Mouse (Mus musculus) hindbrain, postnatal 0 days (tissue): ENCODE measurements at regions not wholly inside any gene's neighbourhood (a gene's known extent, or its start where the extent isn't known, plus 50 kb on each side); places are given as distances from the start of the nearest gene placed in this dataset.

Experiments
- ATAC-seq: fragments of 200-750 bp; cut with Nextera tagmentation; 2 replicates; pipeline ENCODE4 v1.8.0; 2017; ENCODE audit warnings: mild to moderate bottlenecking, moderate TSS enrichment, moderate library complexity
- DNase-seq: peaks from one replicate; pipeline ENCODE4 v3.0.0-alpha.2; 2015; ENCODE audit warnings: low spot score
- H3K27ac ChIP-seq: fragments of 300-500 bp; sonication (generic); 2 replicates; pipeline ENCODE4 v1.5.1; 2014; ENCODE audit warnings: mild to moderate bottlenecking
- H3K27me3 ChIP-seq: fragments of 300-500 bp; sonication (generic); 2 replicates; pipeline ENCODE4 v1.6.1; 2014; ENCODE audit warnings: low read length, mixed read lengths; ENCODE audit not compliant: insufficient read depth
- H3K36me3 ChIP-seq: fragments of 300-500 bp; sonication (generic); 2 replicates; pipeline ENCODE4 v1.6.1; 2014; ENCODE audit warnings: low read length, mixed read lengths; ENCODE audit not compliant: insufficient read depth
- H3K4me1 ChIP-seq: fragments of 300-500 bp; sonication (generic); 2 replicates; pipeline ENCODE4 v1.6.1; 2014; ENCODE audit warnings: antibody characterized with exemption, low read length, mixed read lengths; ENCODE audit not compliant: insufficient read depth
- H3K4me2 ChIP-seq: fragments of 300-500 bp; sonication (generic); 2 replicates; pipeline ENCODE4 v1.6.1; 2014; ENCODE audit warnings: low read depth, mild to moderate bottlenecking, low read length, moderate library complexity, mixed read lengths
- H3K4me3 ChIP-seq: fragments of 300-500 bp; sonication (generic); 2 replicates; pipeline ENCODE4 v1.5.1; 2014; ENCODE audit warnings: low read length
- H3K9ac ChIP-seq: fragments of 300-500 bp; sonication (generic); replicated peaks from 2 replicates; pipeline ENCODE4 v1.6.1; 2014; ENCODE audit warnings: mild to moderate bottlenecking, low read length, moderate library complexity, mixed read lengths
- H3K9me3 ChIP-seq: fragments of 300-500 bp; sonication (generic); 2 replicates; pipeline ENCODE4 v1.6.1; 2016; ENCODE audit warnings: low read length, mixed read lengths
- CTCF ChIP-seq: IDR thresholded peaks from 2 replicates; pipeline ENCODE4 v1.5.1; 2016; ENCODE audit warnings: antibody characterized with exemption, control low read depth, low read depth

DNA sequence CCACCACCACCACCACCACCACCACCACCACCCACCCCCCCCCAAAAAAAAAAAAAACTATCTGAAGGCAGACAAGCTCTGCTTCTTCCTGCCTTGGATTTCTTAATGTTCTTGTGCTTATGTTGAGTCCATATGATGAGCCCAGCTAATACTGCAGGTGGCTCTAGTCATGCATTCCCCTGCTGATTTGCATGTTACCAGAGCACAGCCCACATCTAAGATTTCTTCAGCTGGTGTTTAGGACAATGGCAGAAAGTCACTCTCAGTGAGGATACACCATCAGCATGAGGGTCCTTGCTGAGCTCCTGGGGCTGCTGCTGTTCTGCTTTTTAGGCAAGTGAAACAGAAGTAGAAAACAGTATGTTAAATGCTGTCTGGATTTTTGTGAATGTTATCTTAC lies 901.6 kb upstream of the Tacstd2 start:
- no peak for TF ChIP-seq CTCF
- H3K9ac ChIP-seq: no peak overlapping the region
- H3K9me3 ChIP-seq: no peaks in the 10 kb centered on the region
- H3K27me3 ChIP-seq: no peaks in the 10 kb centered on the region
- no peak overlapping the region for H3K4me2 ChIP-seq
- H3K27ac ChIP-seq: no peak overlapping the region
- ATAC-seq (no peak), DNase-seq (no peak)
- no peak overlapping the region for H3K4me3 ChIP-seq
- no peaks in the 10 kb centered on the region for H3K4me1 ChIP-seq
- H3K36me3 ChIP-seq: no peaks in the 10 kb centered on the region
